Mouse (Mus musculus) ES-E14 (cell line): ENCODE results near the gene Rpl18a.

Source experiments
- CHD2 ChIP-seq: IDR thresholded peaks from 2 replicates; pipeline ENCODE4 v1.6.1; 2014; ENCODE audit warnings: mild to moderate bottlenecking, low read depth, low read length, inconsistent platforms
- ZC3H11A ChIP-seq: IDR thresholded peaks from 2 replicates; pipeline ENCODE4 v1.6.1; 2012; ENCODE audit warnings: low read depth, mild to moderate bottlenecking, inconsistent platforms, low read length, borderline replicate concordance

DNA sequence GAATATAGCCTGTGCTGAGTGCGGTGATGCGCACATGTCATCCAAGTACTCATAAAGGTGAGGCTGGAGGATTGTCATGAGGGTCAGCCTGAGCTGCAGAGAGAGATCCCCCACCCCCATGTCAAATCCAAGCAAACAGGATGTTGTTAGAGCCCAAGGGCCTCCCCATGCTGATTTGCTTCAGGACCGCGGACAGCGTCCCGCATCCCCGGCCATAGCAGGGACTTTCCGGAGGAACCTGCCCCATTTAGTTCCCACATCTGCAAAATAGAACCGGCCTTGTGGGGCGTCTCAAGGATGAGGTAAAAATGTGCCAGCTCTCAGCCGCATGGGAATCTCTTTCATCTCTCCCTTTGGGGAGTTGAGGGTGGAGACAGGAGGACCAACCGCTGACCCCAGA, 11.6 kb downstream of the Rpl18a start:
- TF ChIP-seq ZC3H11A (no peak), CHD2 (no peak)
